Mouse (Mus musculus) heart, postnatal 36 days (tissue): Measurements from ENCODE around the gene Agps. TPM values are rescaled to one million over a fixed set of nuclear protein-coding genes. Genes with fewer than 3 reads are reported as not detected.
"Not testable (repeated sequence)": the region's sequence is repeated elsewhere in the genome, so short reads cannot be mapped to it uniquely, and the experiment has no call there.

ENCODE experiments used
- DNase-seq, 2 experiments: peaks; one replicate each; pipeline ENCODE4 v3.0.0; 2021 to 2022
- intact Hi-C: fragments of 180-260 bp; cut with DNase I; formaldehyde crosslinking; loops from one replicate; pipeline ENCODE4 v1.15.1; 2025
- total RNA-seq, 2 experiments: library from RNA; stranded (reverse); gene quantifications; 2 replicates each; pipeline ENCODE4 v1.2.3; 2021

Agps gene
- total RNA-seq, 2 experiments from 2014 or later: 26.6 to 34.3 TPM

- intact Hi-C loops: no loop called here
- no peak for DNase-seq
Measured at GRCm38 (mm10) chr2:75974131-75974530, 142.2 kb downstream of the Agps start.

DNA sequence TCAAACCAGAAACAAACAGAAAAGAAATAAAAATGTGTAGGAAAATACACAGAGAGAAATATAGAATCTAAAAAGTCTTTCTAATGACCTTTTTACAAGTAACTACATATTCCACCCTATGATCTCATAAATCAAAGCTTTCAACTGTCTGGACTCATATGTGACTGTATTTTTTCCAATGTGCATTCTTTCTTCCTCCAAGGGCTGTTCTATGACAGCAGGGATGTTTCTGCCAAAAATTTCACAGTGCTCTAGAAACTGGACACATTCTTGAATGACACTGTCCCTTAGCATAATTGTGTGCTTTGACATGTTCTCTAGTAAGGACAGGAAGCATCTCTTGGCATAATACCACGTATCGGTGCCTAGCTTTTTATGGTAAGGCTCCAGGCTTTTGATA lies 144.1 kb downstream of the Agps start:
- intact Hi-C loops: not testable (repeated sequence)

DNA sequence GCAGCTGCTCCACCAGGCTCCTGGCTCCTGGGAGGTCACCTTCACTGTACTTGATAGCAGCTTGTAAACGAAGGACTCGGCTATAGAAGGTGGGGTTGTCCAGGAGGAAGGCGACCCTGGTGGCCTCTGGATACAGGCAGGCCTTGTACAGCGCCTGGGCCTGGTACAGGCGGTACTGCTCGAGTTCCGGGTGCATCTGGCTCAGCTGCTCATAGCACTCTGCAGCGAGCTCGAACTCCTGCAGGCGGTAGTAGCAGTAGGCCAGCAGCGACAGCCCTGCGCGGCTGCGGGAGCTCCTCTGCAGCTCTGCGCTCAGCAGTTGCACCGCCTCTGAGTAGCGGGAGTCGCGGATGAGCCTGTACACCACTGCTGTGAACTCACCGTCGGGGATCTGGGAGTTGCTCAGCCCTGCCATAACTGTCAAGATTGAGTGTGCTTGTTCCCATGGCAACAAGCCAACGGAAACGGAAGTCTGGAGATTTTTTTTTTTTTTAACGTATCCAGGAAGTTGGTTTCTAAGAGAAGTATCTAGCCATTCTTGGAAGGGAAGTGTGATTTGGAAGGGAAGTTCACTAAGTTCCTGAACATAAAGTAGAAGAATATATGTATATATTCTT lies 145.9 kb downstream of the Agps start, which contains the start of gene Ttc30a2:
Gene Ttc30a2, minus strand, starts transcription at position 419 of the 617 bp plus-strand sequence.
- peak; percentile 38 to 39 for DNase-seq
- intact Hi-C loops: not testable (repeated sequence)

More for the DNA sequence above, 144.1 kb downstream of the Agps start:
- not testable (repeated sequence) for DNase-seq

Other genes with a start within 250 kb of the Agps start
- 100 to 1,000 TPM; 137 to 165 TPM for gene Hnrnpa3, start 172.9 kb upstream of the Agps start, total RNA-seq
- 10 to 100 TPM; 66.7 to 70.2 TPM for gene Nfe2l2, start 127.5 kb upstream of the Agps start, total RNA-seq
- gene Ttc30b, start 106.4 kb downstream of the Agps start, total RNA-seq: 10 to 100 TPM; 16.2 to 20.1 TPM
- 1 to 10 TPM; 2.2 to 2.8 TPM for gene Ttc30a2, start 146.0 kb downstream of the Agps start, total RNA-seq
- gene Ttc30a1, start 149.8 kb downstream of the Agps start, total RNA-seq: 1 to 10 TPM; 2.9 to 3.9 TPM